Mouse (Mus musculus) liver, adult 2 months (tissue): Measurements from ENCODE around the gene Cdc6.
"Not testable (repeated sequence)": the region's sequence is repeated elsewhere in the genome, so short reads cannot be mapped to it uniquely, and the experiment has no call there.

Experiments
- CTCF ChIP-seq: fragments of 200-500 bp; IDR thresholded peaks from 2 replicates; pipeline ENCODE4 v1.5.1; 2011; ENCODE audit warnings: low read depth, low read length, control low read depth
- POLR2A ChIP-seq: fragments of 200-500 bp; IDR thresholded peaks from 2 replicates; pipeline ENCODE4 v1.6.1; 2011; ENCODE audit warnings: low read length, control low read depth; ENCODE audit not compliant: insufficient read depth; ENCODE audit errors: extremely low read depth

DNA sequence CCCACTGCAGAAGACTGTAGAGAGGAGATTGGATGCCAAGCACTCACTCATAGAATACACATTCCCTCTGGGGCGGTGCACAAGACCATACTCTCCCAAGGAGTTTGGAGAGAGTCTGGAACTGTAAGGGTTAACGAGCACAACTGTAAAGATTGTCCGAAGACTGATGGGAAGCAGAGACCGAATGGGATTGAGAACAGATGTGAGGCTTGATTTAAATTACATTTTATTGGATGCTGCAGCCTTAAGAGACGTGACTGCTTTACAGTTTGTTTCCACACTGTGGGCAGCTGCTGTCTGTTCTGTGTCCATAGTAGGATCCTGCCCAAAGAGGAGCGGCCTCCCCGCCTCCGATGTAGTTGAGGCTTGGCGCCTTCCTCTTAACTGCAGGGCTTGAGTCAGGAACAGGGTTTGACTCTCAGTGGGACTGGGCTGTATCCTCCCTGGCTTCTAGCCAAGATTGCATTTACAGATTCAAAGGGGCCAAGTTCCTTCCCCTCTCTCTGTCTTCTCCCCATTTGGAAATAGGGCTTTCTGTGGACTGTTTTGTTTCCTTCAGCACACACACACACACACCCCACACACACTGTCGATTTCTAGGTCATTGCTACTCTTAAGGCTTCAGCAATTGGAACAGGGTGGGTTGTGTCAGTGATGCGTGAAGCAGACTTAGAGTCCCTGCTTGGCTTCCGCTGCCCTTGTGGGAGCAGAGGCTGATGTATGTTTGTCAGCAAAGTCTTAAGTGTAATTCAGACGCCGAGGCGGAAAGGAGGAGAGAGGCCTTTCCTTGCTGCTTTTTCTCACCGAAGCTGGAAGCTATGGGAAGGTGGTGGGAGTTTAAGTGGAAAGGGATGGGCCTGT, 15.5 kb downstream of the Cdc6 start:
- TF ChIP-seq POLR2A, CTCF: not testable (repeated sequence)
